Mouse (Mus musculus) kidney, postnatal 0 days (tissue): ENCODE results near the gene Dnal4. TPM values are rescaled to one million over a fixed set of nuclear protein-coding genes. Genes with fewer than 3 reads are reported as not detected.

Source experiments
- ATAC-seq: fragments of 200-750 bp; cut with Nextera tagmentation; replicated peaks from 2 replicates; pipeline ENCODE4 v1.8.0; 2017; ENCODE audit warnings: low read depth, moderate number of reproducible peaks, moderate TSS enrichment, moderate library complexity; ENCODE audit not compliant: low FRiP score
- DNase-seq: peaks from one replicate; pipeline ENCODE4 v3.0.0-alpha.2; 2016; ENCODE audit warnings: low spot score
- H3K27ac ChIP-seq: fragments of 300-500 bp; sonication (generic); 2 replicates; pipeline ENCODE4 v1.5.1; 2014; ENCODE audit warnings: mild to moderate bottlenecking
- H3K27me3 ChIP-seq: fragments of 300-500 bp; sonication (generic); 2 replicates; pipeline ENCODE4 v1.6.1; 2014; ENCODE audit warnings: low read length, mixed read lengths; ENCODE audit not compliant: insufficient read depth
- H3K36me3 ChIP-seq: fragments of 300-500 bp; sonication (generic); 2 replicates; pipeline ENCODE4 v1.6.1; 2014; ENCODE audit warnings: low read length, mixed read lengths; ENCODE audit not compliant: insufficient read depth
- H3K4me1 ChIP-seq: fragments of 300-500 bp; sonication (generic); replicated peaks from 2 replicates; pipeline ENCODE4 v1.6.1; 2014; ENCODE audit warnings: antibody characterized with exemption, low read length, mixed read lengths; ENCODE audit not compliant: insufficient read depth
- H3K4me2 ChIP-seq: fragments of 300-500 bp; sonication (generic); 2 replicates; pipeline ENCODE4 v1.6.1; 2014; ENCODE audit warnings: mild to moderate bottlenecking, low read length, moderate library complexity, mixed read lengths
- H3K4me3 ChIP-seq: fragments of 300-500 bp; sonication (generic); replicated peaks from 2 replicates; pipeline ENCODE4 v1.5.1; 2014; ENCODE audit warnings: low read depth, low read length
- H3K9ac ChIP-seq: fragments of 300-500 bp; sonication (generic); 2 replicates; pipeline ENCODE4 v1.6.1; 2014; ENCODE audit warnings: low read depth, low read length
- H3K9me3 ChIP-seq: fragments of 300-500 bp; sonication (generic); replicated peaks from 2 replicates; pipeline ENCODE4 v1.6.1; 2016; ENCODE audit warnings: low read length, inconsistent platforms, mixed read lengths
- CTCF ChIP-seq: IDR thresholded peaks from 2 replicates; pipeline ENCODE4 v1.5.1; 2016; ENCODE audit warnings: antibody characterized with exemption, low read depth, mild to moderate bottlenecking, moderate library complexity
- WGBS: fragments of 180-500 bp; shearing (Covaris S2); extraction: QIAGEN DNeasy Blood & Tissue Kit; methylation state at CpG from one replicate; pipeline ENCODE4 v1.1.7; 2014; 5-methylcytosine and 5-hydroxymethylcytosine counted together
- polyA plus RNA-seq: library from polyadenylated mRNA; unstranded; fragments of >200 nt; fragmentation: Nextera tagmentation; extraction: Ambion mirVana; gene quantifications from 2 replicates; pipeline ENCODE4 v1.2.1, GENCODE M21; 2015

The Dnal4 gene
- polyA plus RNA-seq, 1 experiment from 2014 or later, result 59.3 TPM

DNA sequence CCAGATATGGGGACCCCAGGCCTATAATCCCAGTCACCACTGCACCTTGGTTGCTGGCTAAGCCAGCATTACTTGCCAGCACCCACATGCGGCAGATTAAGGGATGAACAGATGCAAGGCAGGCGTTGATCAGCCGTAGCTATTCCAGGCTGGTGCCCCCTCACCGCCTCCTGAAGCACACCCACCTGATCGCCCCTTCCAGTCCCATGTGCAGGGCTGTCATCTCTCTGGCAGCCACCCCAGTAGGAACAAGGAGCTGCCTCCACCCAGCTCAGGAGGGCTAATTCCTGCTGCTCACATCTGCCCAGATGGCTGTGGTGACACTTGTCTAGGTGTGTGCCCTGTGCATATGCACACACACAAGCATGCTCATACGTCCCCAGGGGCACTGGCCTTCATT is 16.7 kb downstream of the Dnal4 start:
- H3K27me3 ChIP-seq, result no peaks in the 10 kb centered on the region
- no peak overlapping the region for H3K27ac ChIP-seq
- H3K9ac ChIP-seq, result no peak overlapping the region
- no peak for DNase-seq
- H3K4me2 ChIP-seq, result no peak overlapping the region
- ATAC-seq, result no peak
- peaks cover 9% of the 10 kb centered on the region for H3K36me3 ChIP-seq
- H3K4me3 ChIP-seq, result no peak overlapping the region
- 84% methylated on average over 6 of the region's 6 CpGs for WGBS
- H3K4me1 ChIP-seq, result 0 out of 2 replicates have a peak, but pooled peaks cover 4% of the 10 kb centered on the region
- no peak for TF ChIP-seq CTCF
- H3K9me3 ChIP-seq, result no peaks in the 10 kb centered on the region

DNA sequence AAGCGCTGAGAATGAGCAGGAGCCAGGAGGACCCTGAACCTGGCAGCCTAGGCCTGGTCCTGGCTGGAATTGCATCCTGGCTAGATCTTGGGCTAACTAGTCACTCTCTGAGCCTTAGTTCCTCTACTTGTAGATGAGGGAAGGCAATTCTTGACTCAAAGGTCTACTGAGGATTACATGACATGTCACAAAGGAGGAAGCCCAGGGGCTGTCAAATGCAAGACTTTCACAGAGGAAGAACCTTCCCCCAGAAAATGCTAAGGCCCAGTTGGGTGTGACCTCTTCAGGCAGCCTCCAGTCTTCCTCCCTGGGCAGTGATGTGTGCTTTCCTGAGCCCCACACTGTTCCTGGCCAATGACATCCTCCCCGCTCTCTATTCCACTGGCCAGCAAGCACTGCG is 20.5 kb downstream of the Dnal4 start:
- DNase-seq (no peak), ATAC-seq (no peak)
- H3K4me2 ChIP-seq, result no peak overlapping the region
- WGBS, result 88% methylated on average over 3 of the region's 3 CpGs
- 0 out of 2 replicates have a peak, but pooled peaks cover under 1% of the 10 kb centered on the region for H3K36me3 ChIP-seq
- H3K4me3 ChIP-seq, result no peak overlapping the region
- H3K9ac ChIP-seq, result no peak overlapping the region
- TF ChIP-seq CTCF, result no peak
- H3K27me3 ChIP-seq, result no peaks in the 10 kb centered on the region
- H3K4me1 ChIP-seq, result 0 out of 2 replicates have a peak, but pooled peaks cover 4% of the 10 kb centered on the region
- no peak overlapping the region for H3K27ac ChIP-seq
- no peaks in the 10 kb centered on the region for H3K9me3 ChIP-seq

DNA sequence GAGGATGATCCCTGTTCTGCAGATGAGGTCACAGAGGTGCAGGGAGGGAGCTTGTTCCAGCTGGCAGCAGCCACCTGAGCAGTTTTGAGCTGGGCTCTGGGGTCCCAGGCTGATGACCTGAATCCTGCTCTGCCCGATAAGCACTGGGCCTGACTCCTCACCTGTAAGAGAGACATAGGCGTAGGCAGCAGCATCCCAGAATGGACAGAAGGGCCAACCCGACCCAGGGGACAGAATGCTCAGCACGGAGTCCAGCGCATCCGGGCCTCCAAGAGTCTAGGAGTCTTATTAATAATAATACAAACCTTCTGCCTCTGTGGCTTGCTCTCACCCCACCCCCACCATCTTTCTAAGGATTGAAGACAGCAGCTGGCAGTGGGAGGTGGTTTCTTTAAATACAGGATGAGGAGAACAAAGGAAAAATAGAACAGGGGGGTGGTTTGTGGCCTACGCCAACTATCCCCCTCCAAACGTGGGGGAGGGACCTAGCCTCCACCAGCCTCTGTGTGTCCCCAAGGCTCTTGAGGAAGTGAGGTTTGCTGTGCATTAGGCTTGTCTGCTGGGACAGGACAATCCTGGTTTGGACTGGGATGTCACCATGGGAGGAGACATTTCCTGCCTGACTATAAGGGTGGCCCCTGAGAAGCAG is 21.5 kb downstream of the Dnal4 start:
- H3K4me1 ChIP-seq, result 0 out of 2 replicates have a peak, but pooled peaks cover 4% of the 10 kb centered on the region
- no peak overlapping the region; the same call in 1 of the 2 replicates for H3K27ac ChIP-seq
- H3K4me3 ChIP-seq, result no peak overlapping the region
- H3K9ac ChIP-seq, result no peak overlapping the region
- H3K9me3 ChIP-seq, result no peaks in the 10 kb centered on the region
- no peak for TF ChIP-seq CTCF
- no peaks in the 10 kb centered on the region for H3K36me3 ChIP-seq
- ATAC-seq, result no peak
- 72% methylated on average over 8 of the region's 8 CpGs for WGBS
- no peak for DNase-seq
- no peak overlapping the region for H3K4me2 ChIP-seq
- H3K27me3 ChIP-seq, result no peaks in the 10 kb centered on the region

GRCm38 (mm10) chr15:79755176-79755575 is 22.5 kb downstream of the Dnal4 start:
- no peaks in the 10 kb centered on the region for H3K27me3 ChIP-seq
- H3K36me3 ChIP-seq, result no peaks in the 10 kb centered on the region
- no peak overlapping the region for H3K27ac ChIP-seq
- 0 out of 2 replicates have a peak, but pooled peaks cover 4% of the 10 kb centered on the region for H3K4me1 ChIP-seq
- TF ChIP-seq CTCF, result no peak
- H3K4me2 ChIP-seq, result no peak overlapping the region
- no peak overlapping the region for H3K9ac ChIP-seq
- no peaks in the 10 kb centered on the region for H3K9me3 ChIP-seq
- ATAC-seq (no peak), DNase-seq (no peak)
- no peak overlapping the region for H3K4me3 ChIP-seq
- WGBS, result 88% methylated on average over 4 of the region's 4 CpGs

DNA sequence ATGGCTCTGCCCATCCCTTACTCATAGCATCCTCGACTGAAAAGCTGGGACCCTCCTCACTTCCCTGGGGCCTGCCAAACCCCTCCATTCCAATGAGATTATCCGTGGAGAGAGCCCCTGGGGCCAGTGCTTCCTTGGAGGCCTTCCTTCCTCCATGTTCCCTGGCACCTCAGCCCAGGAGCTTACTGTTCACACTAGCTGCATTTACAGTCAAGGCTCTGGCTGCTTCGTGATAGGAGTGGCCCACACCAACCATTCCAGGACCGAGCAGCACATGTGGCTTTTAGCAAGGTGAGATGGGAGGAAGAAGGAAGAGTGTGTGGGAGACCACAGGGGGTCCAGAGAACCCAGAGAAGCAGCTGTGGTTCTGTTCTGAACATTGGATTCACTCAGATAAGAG is 23.8 kb downstream of the Dnal4 start:
- no peak overlapping the region for H3K4me2 ChIP-seq
- 58% methylated on average over 4 of the region's 4 CpGs for WGBS
- 0 out of 2 replicates have a peak, but pooled peaks cover 4% of the 10 kb centered on the region for H3K4me1 ChIP-seq
- ATAC-seq, result no peak
- no peaks in the 10 kb centered on the region for H3K36me3 ChIP-seq
- no peak overlapping the region for H3K9ac ChIP-seq
- no peak overlapping the region for H3K4me3 ChIP-seq
- H3K9me3 ChIP-seq, result no peaks in the 10 kb centered on the region
- TF ChIP-seq CTCF, result no peak
- no peaks in the 10 kb centered on the region for H3K27me3 ChIP-seq
- DNase-seq, result no peak
- H3K27ac ChIP-seq, result no peak overlapping the region

DNA sequence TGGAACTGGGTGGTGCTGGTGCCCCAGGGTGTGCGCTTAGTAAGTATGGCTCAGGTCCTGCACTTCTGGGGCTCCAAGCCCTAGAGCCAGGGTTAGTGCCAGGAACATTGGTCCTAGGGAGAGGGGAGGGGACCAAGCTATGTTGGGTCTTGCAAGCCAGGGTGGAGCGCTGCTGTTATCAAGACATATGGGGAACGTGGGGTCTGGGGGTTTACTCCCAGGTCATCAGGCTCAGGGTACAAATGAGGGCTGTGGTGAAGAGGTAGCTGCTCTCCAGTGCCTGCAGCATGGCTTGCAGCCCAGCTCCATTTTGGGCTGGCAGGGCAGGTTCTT is 24.3 kb downstream of the Dnal4 start:
- Histone ChIP-seq H3K9ac (no peak overlapping the region), H3K36me3 (no peaks in the 10 kb centered on the region), H3K9me3 (no peaks in the 10 kb centered on the region), H3K27ac (no peak overlapping the region), H3K4me3 (no peak overlapping the region), H3K4me1 (0 out of 2 replicates have a peak, but pooled peaks cover 4% of the 10 kb centered on the region), H3K4me2 (no peak overlapping the region), H3K27me3 (no peaks in the 10 kb centered on the region)
- 97% methylated on average over 3 of the region's 3 CpGs for WGBS
- TF ChIP-seq CTCF, result no peak
- no peak for DNase-seq
- ATAC-seq, result 0 out of 2 replicates have a peak, but pooled peaks have one; percentile 12
